Mouse (Mus musculus) right cerebral cortex, postnatal 10 days (tissue): ENCODE measurements at regions not wholly inside any gene's neighbourhood (a gene's known extent, or its start where the extent isn't known, plus 50 kb on each side); places are given as distances from the start of the nearest gene placed in this dataset.

Experiments used
- DNase-seq, 2 experiments: peaks; one replicate each; pipeline ENCODE4 v3.0.0; 2021; ENCODE audit warnings: low spot score in 2 of 2

- DNase-seq: no peak
These were observed 95.0 kb upstream of the Sox5 start for GRCm38 (mm10) chr6:144876758-144877157.

GRCm38 (mm10) chr6:144875862-144876261, 94.1 kb upstream of the Sox5 start:
- DNase-seq: no peak

DNA sequence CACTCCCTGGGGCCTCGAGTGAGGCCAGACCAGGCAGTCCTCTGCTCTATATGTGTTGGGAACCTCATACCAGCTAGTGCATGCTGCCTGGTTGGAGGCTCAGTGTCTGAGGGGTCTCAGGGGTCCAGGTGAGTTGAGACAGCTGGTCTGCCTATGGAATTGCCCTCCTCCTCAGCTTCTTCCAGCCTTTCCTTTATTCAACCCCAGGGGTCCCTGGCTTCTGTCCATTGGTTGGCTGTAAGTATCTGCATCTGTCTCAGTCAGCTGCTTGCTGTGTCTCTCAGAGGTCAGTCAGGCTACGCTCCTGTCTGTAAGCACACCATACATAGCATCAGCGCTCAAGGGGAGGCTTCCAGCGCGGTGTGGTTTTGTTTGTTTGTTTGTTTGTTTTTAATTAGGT, 92.5 kb upstream of the Sox5 start:
- DNase-seq: no peak

DNA sequence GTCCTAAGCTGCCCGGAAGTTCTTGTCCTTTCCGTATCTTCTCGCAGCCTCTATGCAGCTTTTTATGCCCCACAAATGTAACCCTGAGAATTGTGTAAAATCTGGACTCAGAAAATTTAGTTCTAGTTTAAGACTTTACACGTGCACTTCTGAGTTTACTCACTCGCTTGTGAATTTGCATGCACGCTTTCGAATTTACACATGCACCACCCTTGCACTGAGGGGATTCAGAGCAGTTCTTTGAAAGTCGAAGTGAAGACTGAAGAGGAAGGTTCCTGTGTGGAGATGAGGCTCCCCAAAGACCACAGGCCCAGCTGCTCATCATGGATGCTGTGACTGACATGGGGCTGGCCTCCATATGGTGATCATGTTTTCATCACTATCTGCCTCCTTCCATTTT, 89.2 kb upstream of the Sox5 start:
- no peak for DNase-seq

DNA sequence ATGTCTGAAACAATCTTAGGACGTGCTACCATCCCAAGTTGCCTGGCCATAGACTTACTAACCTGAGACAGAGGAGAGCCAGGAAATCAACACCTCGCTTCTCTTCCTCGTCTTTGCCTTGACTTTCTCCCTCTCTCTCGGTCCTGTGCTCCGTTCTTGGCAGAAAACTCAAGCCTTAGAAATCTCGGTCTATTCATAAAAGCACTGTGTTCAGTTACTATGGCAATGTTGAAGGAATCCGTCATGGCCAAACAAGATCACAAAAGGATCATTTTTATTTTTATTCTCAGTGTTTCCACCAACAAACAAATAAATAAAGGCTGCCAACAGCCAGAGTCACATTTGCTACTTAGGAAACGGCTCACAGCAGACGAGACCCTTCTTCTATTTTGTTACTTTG, 85.6 kb upstream of the Sox5 start:
- no peak for DNase-seq

DNA sequence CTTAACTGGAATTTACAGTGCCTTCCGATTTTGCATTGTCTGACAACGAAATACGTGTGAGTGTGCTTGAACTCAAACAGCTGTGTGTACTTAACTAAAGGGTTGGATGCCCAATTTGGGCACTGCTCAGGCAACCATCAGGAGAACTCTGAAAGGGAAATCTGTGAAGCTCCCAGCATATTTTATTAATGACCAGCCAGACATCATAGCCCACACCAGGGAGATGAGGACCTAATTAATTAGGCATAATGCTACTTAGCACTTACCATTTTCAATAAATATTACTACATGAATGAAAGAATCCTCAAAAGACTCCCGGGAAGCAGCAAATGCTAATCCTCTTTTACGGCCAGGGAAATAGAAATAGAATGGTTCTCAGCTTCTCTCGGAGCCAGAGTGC, 82.2 kb upstream of the Sox5 start:
- no peak for DNase-seq

DNA sequence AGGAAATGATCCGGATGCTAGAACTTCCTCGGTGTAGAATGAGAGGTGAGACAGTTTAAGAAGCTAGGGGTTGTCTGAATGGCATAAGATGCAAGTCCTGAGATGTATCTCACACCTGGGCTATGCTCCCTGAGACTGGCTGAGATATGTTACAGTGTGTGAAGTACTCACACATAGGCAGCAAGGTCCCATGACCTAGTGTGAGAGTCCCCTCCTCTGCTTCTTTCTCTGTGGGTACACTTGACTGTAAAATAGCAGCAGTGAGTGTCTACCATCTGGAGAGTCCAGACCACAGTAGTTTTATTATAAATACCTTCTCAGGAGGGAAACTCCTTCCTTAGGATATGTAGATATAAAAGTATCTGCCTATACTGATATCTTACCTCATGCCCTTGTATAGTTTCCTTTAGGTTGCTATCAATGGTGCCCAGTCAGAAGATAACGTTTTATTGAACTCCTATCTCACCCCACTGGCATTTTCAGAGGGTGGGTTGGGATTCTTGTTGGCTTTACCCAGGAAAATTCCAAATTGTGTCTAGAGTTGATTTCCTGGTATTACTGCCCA, 81.7 kb upstream of the Sox5 start:
- DNase-seq: no peak

DNA sequence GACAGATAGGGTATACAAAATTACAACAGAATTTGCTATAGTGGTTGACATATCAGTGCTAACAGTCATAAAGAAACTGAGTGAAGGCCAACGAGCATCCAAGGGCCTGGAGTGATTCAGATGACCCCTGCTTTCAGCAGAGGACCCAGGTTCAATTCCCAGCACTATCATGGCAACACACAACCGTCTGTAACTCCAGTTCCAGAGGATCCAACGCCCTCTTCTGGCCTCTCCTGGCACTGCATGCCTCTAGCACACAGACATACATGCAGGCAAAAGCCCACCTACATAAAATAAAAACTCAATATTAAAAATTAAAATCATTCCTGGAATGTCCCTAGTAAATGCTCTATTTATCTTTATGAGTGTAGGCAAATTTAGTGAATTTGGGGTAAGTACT, 59.7 kb upstream of the Sox5 start:
- no peak for DNase-seq

- no peak for DNase-seq
These were observed 57.6 kb upstream of the Sox5 start for GRCm38 (mm10) chr6:144839383-144839782.

- no peak for DNase-seq
These were observed 52.8 kb upstream of the Sox5 start for GRCm38 (mm10) chr6:144834323-144835183.
